Mouse (Mus musculus): Measurements from ENCODE around the gene Acsl1.

DNA sequence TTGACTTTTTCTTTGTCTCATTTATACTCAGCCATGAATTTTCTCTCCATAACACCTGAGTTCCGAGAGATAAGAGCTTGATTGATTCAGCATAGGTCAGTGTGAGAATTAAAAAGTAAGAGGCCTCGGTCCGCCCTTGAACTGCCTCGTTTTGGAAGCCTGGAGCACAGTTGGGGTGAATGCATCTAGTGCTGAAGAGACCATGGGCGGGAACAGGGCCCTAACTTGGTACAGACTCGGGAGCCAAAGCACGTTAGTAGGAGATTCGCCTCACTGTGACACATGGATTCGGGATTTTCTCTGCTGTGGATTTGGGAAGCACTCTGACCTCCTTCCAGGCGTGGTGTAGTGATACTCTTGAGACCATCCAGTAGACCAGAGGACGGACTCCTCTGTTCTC, 4.6 kb downstream of the Acsl1 start:
- no peak for TF ChIP-seq CTCF (IDR thresholded peaks at IDR 0.05; ENCODE audit: low read depth)
- TF ChIP-seq EP300 (IDR thresholded peaks at IDR 0.05; ENCODE audit: low read depth), result no peak
